In genomic region chr16:34591934-34592333, GRCm38 (mm10) we compare ENCODE assay signal across 25 mouse cellular contexts. TPM values are rescaled to one million over a fixed set of nuclear protein-coding genes. Genes with fewer than 3 reads are reported as not detected.
DNase-seq lines count a peak whose midpoint lies in the region; ATAC-seq and TF ChIP-seq lines count a peak whose summit lies in the region.
"Had no signal": no experiment of that assay in that cellular context is flagged by ENCODE, and none has a peak within 500 bp of the region (broad histone marks: within the 10 kb centered on the region; RNA-seq: fewer than 3 reads in every experiment).

No protein-coding gene starts in this region.

- peak; percentile 71; the same call in 1 of the 2 replicates for ATAC-seq in forebrain, postnatal 0 days
- ATAC-seq in midbrain, embryonic 11.5 days (ENCODE audit: low FRiP score), result no peak
- ATAC-seq in midbrain, postnatal 0 days (ENCODE audit: low FRiP score), result no peak
- ATAC-seq: activated CD4-positive, CD25-positive, alpha-beta regulatory T cell, adult 4 months; CD4-positive, CD25-positive, alpha-beta regulatory T cell, adult 4 months; Patski had no signal

- WGBS in forebrain, postnatal 0 days, result 90% methylated on average over 1 of the region's 1 CpGs
- 92% methylated on average over 1 of the region's 1 CpGs for WGBS in forebrain, embryonic 10.5 days
- WGBS in midbrain, embryonic 11.5 days, result 92% methylated on average over 1 of the region's 1 CpGs
- 72% methylated on average over 1 of the region's 1 CpGs for WGBS in midbrain, postnatal 0 days

- no peak for TF ChIP-seq CTCF in forebrain, postnatal 0 days (IDR thresholded peaks at IDR 0.05; ENCODE audit: low read depth)
- TF ChIP-seq CTCF in midbrain, postnatal 0 days (IDR thresholded peaks at IDR 0.05), result no peak

- no peaks in the 10 kb centered on the region for H3K9me3 ChIP-seq in forebrain, postnatal 0 days (ENCODE audit: low read length)
- H3K9me3 ChIP-seq in forebrain, embryonic 10.5 days, result no peaks in the 10 kb centered on the region
- H3K9me3 ChIP-seq in midbrain, embryonic 11.5 days (ENCODE audit: control insufficient read depth, low read length), result no peaks in the 10 kb centered on the region
- no peaks in the 10 kb centered on the region for H3K9me3 ChIP-seq in midbrain, postnatal 0 days (ENCODE audit: low read length)
- H3K9me3 ChIP-seq: G1E had no signal

- H3K27ac ChIP-seq in forebrain, postnatal 0 days (ENCODE audit: low read depth, low read length), result no peak overlapping the region
- no peak overlapping the region for H3K27ac ChIP-seq in forebrain, embryonic 10.5 days
- no peak overlapping the region for H3K27ac ChIP-seq in midbrain, embryonic 11.5 days (ENCODE audit: low read depth, low read length)
- no peak overlapping the region for H3K27ac ChIP-seq in midbrain, postnatal 0 days (ENCODE audit: low read depth, low read length)

- no peak overlapping the region for H3K4me2 ChIP-seq in forebrain, postnatal 0 days (ENCODE audit: low read depth)
- H3K4me2 ChIP-seq in midbrain, embryonic 11.5 days, result no peak overlapping the region
- H3K4me2 ChIP-seq in midbrain, postnatal 0 days (ENCODE audit: low read depth, low read length, poor library complexity, severe bottlenecking), result no peak overlapping the region

- H3K36me3 ChIP-seq in forebrain, postnatal 0 days (ENCODE audit: insufficient read depth), result no peaks in the 10 kb centered on the region
- H3K36me3 ChIP-seq in forebrain, embryonic 10.5 days (replicated peaks), result no peaks in the 10 kb centered on the region
- no peaks in the 10 kb centered on the region for H3K36me3 ChIP-seq in midbrain, embryonic 11.5 days (ENCODE audit: control insufficient read depth, insufficient read depth, low read length)
- H3K36me3 ChIP-seq in midbrain, postnatal 0 days (ENCODE audit: insufficient read depth, low read length), result no peaks in the 10 kb centered on the region
- H3K36me3 ChIP-seq: G1E had no signal

- DNase-seq in forebrain, postnatal 0 days, result no peak
- DNase-seq in forebrain, embryonic 10.5 days (ENCODE audit: extremely low spot score, low spot score), result no peak
- peak; percentile 73 for DNase-seq in midbrain, embryonic 11.5 days (ENCODE audit: low spot score, missing footprints)
- DNase-seq in midbrain, postnatal 0 days (ENCODE audit: low spot score), result no peak
- DNase-seq: adrenal gland, adult 2 months; adrenal gland, adult 8-10 months; adrenal gland, postnatal 10 days; adrenal gland, postnatal 14 days; adrenal gland, postnatal 25 days; adrenal gland, postnatal 36 days; B cell, adult 2 months; cerebellum, adult 11 months; cerebellum, adult 11-12 months; cerebellum, adult 18-20 months had no signal

- H3K4me3 ChIP-seq in forebrain, postnatal 0 days (ENCODE audit: low read depth, low read length), result no peak overlapping the region
- no peak overlapping the region for H3K4me3 ChIP-seq in forebrain, embryonic 10.5 days
- no peak overlapping the region for H3K4me3 ChIP-seq in midbrain, embryonic 11.5 days (ENCODE audit: low read depth, low read length)
- no peak overlapping the region for H3K4me3 ChIP-seq in midbrain, postnatal 0 days (ENCODE audit: low read depth, low read length)

- H3K9ac ChIP-seq in forebrain, postnatal 0 days, result no peak overlapping the region
- no peak overlapping the region for H3K9ac ChIP-seq in midbrain, embryonic 11.5 days (ENCODE audit: low read length)
- no peak overlapping the region for H3K9ac ChIP-seq in midbrain, postnatal 0 days (replicated peaks; ENCODE audit: low read length, poor library complexity, severe bottlenecking)

- no peaks in the 10 kb centered on the region for H3K4me1 ChIP-seq in forebrain, postnatal 0 days (ENCODE audit: insufficient read depth)
- peaks cover 13% of the 10 kb centered on the region for H3K4me1 ChIP-seq in forebrain, embryonic 10.5 days
- no peaks in the 10 kb centered on the region for H3K4me1 ChIP-seq in midbrain, embryonic 11.5 days (ENCODE audit: control insufficient read depth, insufficient read depth, low read length)
- no peaks in the 10 kb centered on the region for H3K4me1 ChIP-seq in midbrain, postnatal 0 days (ENCODE audit: insufficient read depth, low read length)

- H3K27me3 ChIP-seq in forebrain, postnatal 0 days (ENCODE audit: insufficient read depth, low read length), result no peaks in the 10 kb centered on the region
- no peaks in the 10 kb centered on the region for H3K27me3 ChIP-seq in forebrain, embryonic 10.5 days (ENCODE audit: poor library complexity, severe bottlenecking)
- no peaks in the 10 kb centered on the region for H3K27me3 ChIP-seq in midbrain, embryonic 11.5 days (ENCODE audit: control insufficient read depth, insufficient read depth, low read length)
- no peaks in the 10 kb centered on the region for H3K27me3 ChIP-seq in midbrain, postnatal 0 days (ENCODE audit: insufficient read depth, low read length)

RNA-seq across cellular contexts. Expression of gene Kalrn, which starts 18.6 kb away (rescaled TPM):
- 134 and 148 TPM in 2 replicates for total RNA-seq in forebrain, postnatal 0 days (2014; rRNA removed)
- polyA plus RNA-seq in forebrain, postnatal 0 days (2015; fragmentation: Nextera tagmentation; extraction: Ambion mirVana), result 16.4 and 23.6 TPM in 2 replicates
- polyA plus RNA-seq in forebrain, embryonic 10.5 days (2016; fragmentation: Nextera tagmentation; extraction: Ambion mirVana), result 11.0 and 11.2 TPM in 2 replicates
- polyA plus RNA-seq in midbrain, embryonic 11.5 days (2014; fragmentation: Nextera tagmentation; extraction: Ambion mirVana), result 15.5 and 16.8 TPM in 2 replicates
- 128 and 156 TPM in 2 replicates for total RNA-seq in midbrain, postnatal 0 days (2014; rRNA removed)
- polyA plus RNA-seq in midbrain, postnatal 0 days (2015; fragmentation: Nextera tagmentation; extraction: Ambion mirVana), result 18.2 and 23.6 TPM in 2 replicates

RNA-seq across cellular contexts. Expression of gene Ropn1, which starts 57.8 kb away (rescaled TPM):
- not detected in 2 replicates for total RNA-seq in forebrain, postnatal 0 days (2014; rRNA removed)
- not detected in 2 replicates for polyA plus RNA-seq in forebrain, postnatal 0 days (2015; fragmentation: Nextera tagmentation; extraction: Ambion mirVana)
- not detected in 2 replicates for polyA plus RNA-seq in forebrain, embryonic 10.5 days (2016; fragmentation: Nextera tagmentation; extraction: Ambion mirVana)
- polyA plus RNA-seq in midbrain, embryonic 11.5 days (2014; fragmentation: Nextera tagmentation; extraction: Ambion mirVana), result not detected in 2 replicates
- total RNA-seq in midbrain, postnatal 0 days (2014; rRNA removed), result not detected in 2 replicates
- 0.20 TPM in 1 of 2 replicates, not detected in the other for polyA plus RNA-seq in midbrain, postnatal 0 days (2015; fragmentation: Nextera tagmentation; extraction: Ambion mirVana)
- total RNA-seq: adrenal gland, adult 18-20 months; adrenal gland, adult 2 months; adrenal gland, adult 8-10 months; adrenal gland, postnatal 10 days; adrenal gland, postnatal 14 days; adrenal gland, postnatal 25 days; adrenal gland, postnatal 36 days; adrenal gland, postnatal 4 days; CH12.LX; ES-E14; G1E; MEL had no signal
- polyA plus RNA-seq: activated CD4-positive, CD25-positive, alpha-beta regulatory T cell, adult 4 months; adrenal gland, adult 2 months; brain, embryonic 14.5 days; C2C12; CD4-positive, CD25-positive, alpha-beta regulatory T cell, adult 4 months; G1E; Patski had no signal
